Mouse (Mus musculus): ENCODE measurements at regions not wholly inside any gene's neighbourhood (a gene's known extent, or its start where the extent isn't known, plus 50 kb on each side); places are given as distances from the start of the nearest gene placed in this dataset.

- DNase-seq (ENCODE audit: low spot score in 2 of 2), result no peak
These were observed 58.3 kb downstream of the Tmem100 start for GRCm38 (mm10) chr11:90088473-90088872.

GRCm38 (mm10) chr11:90094052-90094451, 63.9 kb downstream of the Tmem100 start:
- no peak for DNase-seq (ENCODE audit: low spot score in 2 of 2)

- DNase-seq (ENCODE audit: low spot score in 2 of 2), result peak; percentile 32 to 34
These were observed 64.7 kb downstream of the Tmem100 start for GRCm38 (mm10) chr11:90094700-90095355.

- no peak for DNase-seq (ENCODE audit: low spot score in 2 of 2)
These were observed 68.3 kb downstream of the Tmem100 start for GRCm38 (mm10) chr11:90098471-90098870.

GRCm38 (mm10) chr11:90099178-90099577, 69.0 kb downstream of the Tmem100 start:
- DNase-seq (ENCODE audit: low spot score in 2 of 2), result no peak

GRCm38 (mm10) chr11:90100161-90100560, 70.0 kb downstream of the Tmem100 start:
- DNase-seq (ENCODE audit: low spot score in 2 of 2), result no peak

GRCm38 (mm10) chr11:90101284-90101683, 71.1 kb downstream of the Tmem100 start:
- DNase-seq (ENCODE audit: low spot score in 2 of 2), result no peak

GRCm38 (mm10) chr11:90106063-90106798, 76.1 kb downstream of the Tmem100 start:
- DNase-seq (ENCODE audit: low spot score in 2 of 2), result no peak

GRCm38 (mm10) chr11:90109681-90110111, 77.8 kb upstream of the Gm45716 start:
- DNase-seq (ENCODE audit: low spot score in 2 of 2), result no peak

- DNase-seq (ENCODE audit: low spot score in 2 of 2), result no peak
These were observed 77.3 kb upstream of the Gm45716 start for GRCm38 (mm10) chr11:90110170-90110569.

GRCm38 (mm10) chr11:90112174-90112573, 75.3 kb upstream of the Gm45716 start:
- no peak for DNase-seq (ENCODE audit: low spot score in 2 of 2)

- no peak for DNase-seq (ENCODE audit: low spot score in 2 of 2)
These were observed 70.5 kb upstream of the Gm45716 start for GRCm38 (mm10) chr11:90116676-90117663.

GRCm38 (mm10) chr11:90117664-90118295, 69.7 kb upstream of the Gm45716 start:
- DNase-seq (ENCODE audit: low spot score in 2 of 2), result no peak

GRCm38 (mm10) chr11:90121902-90122301, 65.6 kb upstream of the Gm45716 start:
- DNase-seq (ENCODE audit: low spot score in 2 of 2), result no peak

GRCm38 (mm10) chr11:90122709-90123108, 64.8 kb upstream of the Gm45716 start:
- no peak for DNase-seq (ENCODE audit: low spot score in 2 of 2)

GRCm38 (mm10) chr11:90123851-90124250, 63.6 kb upstream of the Gm45716 start:
- no peak for DNase-seq (ENCODE audit: low spot score in 2 of 2)

GRCm38 (mm10) chr11:90126289-90126688, 61.2 kb upstream of the Gm45716 start:
- no peak for DNase-seq (ENCODE audit: low spot score in 2 of 2)

- DNase-seq (ENCODE audit: low spot score in 2 of 2), result no peak
These were observed 58.5 kb upstream of the Gm45716 start for GRCm38 (mm10) chr11:90128865-90129415.

- no peak for DNase-seq (ENCODE audit: low spot score in 2 of 2)
These were observed 57.5 kb upstream of the Gm45716 start for GRCm38 (mm10) chr11:90129793-90130624.

- DNase-seq (ENCODE audit: low spot score in 2 of 2), result peak in 1 of 2 experiments; percentile 12
These were observed 56.8 kb upstream of the Gm45716 start for GRCm38 (mm10) chr11:90130635-90131034.

All from frontal cortex, postnatal 10 days (tissue).